Mouse (Mus musculus) lung, adult 2 months (tissue): Measurements from ENCODE around the gene Tmprss5. TPM values are rescaled to one million over a fixed set of nuclear protein-coding genes. Genes with fewer than 3 reads are reported as not detected.

Source experiments
- DNase-seq: peaks from one replicate; pipeline ENCODE4 v3.0.0; 2022
- H3K4me1 ChIP-seq: fragments of 200-500 bp; 2 replicates; pipeline ENCODE4 v1.6.1; 2011; ENCODE audit warnings: low read length; ENCODE audit not compliant: control insufficient read depth, insufficient read depth
- H3K4me3 ChIP-seq: fragments of 200-500 bp; replicated peaks from 2 replicates; pipeline ENCODE3; 2011; ENCODE audit warnings: low read depth, mild to moderate bottlenecking, control low read depth, low read length; ENCODE audit errors: extremely low read depth
- CTCF ChIP-seq: fragments of 200-500 bp; IDR thresholded peaks from 2 replicates; pipeline ENCODE4 v1.5.1; 2011; ENCODE audit warnings: mild to moderate bottlenecking, low read length, control low read depth; ENCODE audit not compliant: insufficient read depth
- POLR2A ChIP-seq: fragments of 200-500 bp; IDR thresholded peaks from 2 replicates; pipeline ENCODE4 v1.6.1; 2011; ENCODE audit warnings: low read depth, mild to moderate bottlenecking, control low read depth, low read length, borderline replicate concordance; ENCODE audit errors: extremely low read depth
- WGBS: fragments of 180-500 bp; shearing (Covaris S2); methylation state at CpG from one replicate; pipeline ENCODE4 v1.1.7; 2018; 5-methylcytosine and 5-hydroxymethylcytosine counted together
- polyA plus RNA-seq: library from polyadenylated mRNA; depleted of rRNA; stranded (reverse); fragments of >200 nt; gene quantifications from 2 replicates; pipeline ENCODE4 v1.2.3, GENCODE M21; 2012

The Tmprss5 gene
- polyA plus RNA-seq, 1 experiment, result 1.6 TPM

- no peaks in the 10 kb centered on the region for H3K4me1 ChIP-seq
- TF ChIP-seq CTCF (no peak), POLR2A (no peak)
- H3K4me3 ChIP-seq, result no peak overlapping the region
- WGBS, result 26% methylated on average over 1 of the region's 1 CpGs
- DNase-seq, result no peak
These were observed 21.3 kb downstream of the Tmprss5 start for GRCm38 (mm10) chr9:49102328-49102727.

DNA sequence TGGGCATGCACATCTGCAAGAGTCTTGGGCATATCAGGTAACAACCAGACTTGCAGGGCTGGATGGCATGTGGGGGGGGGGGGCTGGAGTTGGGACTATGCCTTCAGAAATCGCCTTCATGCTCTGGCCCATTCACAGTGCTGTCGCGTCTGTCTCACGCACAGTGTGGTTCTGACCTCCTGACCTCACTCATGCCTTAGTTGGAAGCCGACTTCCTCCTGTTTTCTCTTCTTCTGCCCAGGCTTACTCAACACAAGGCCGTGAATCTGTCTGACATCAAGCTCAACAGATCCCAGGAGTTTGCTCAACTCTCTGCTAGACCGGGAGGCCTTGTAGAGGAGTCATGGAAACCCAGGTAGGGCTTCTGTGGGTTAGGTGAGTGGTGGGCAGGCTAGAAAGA is 28.0 kb downstream of the Tmprss5 start:
- Histone ChIP-seq H3K4me1 (no peaks in the 10 kb centered on the region), H3K4me3 (no peak overlapping the region)
- no peak for DNase-seq
- 47% methylated on average over 7 of the region's 7 CpGs for WGBS
- TF ChIP-seq POLR2A (no peak), CTCF (no peak)

GRCm38 (mm10) chr9:49110476-49111220 is 29.6 kb downstream of the Tmprss5 start:
- DNase-seq, result no peak
- WGBS, result 63% methylated on average over 6 of the region's 6 CpGs
- no peak overlapping the region for H3K4me3 ChIP-seq
- no peaks in the 10 kb centered on the region for H3K4me1 ChIP-seq
- TF ChIP-seq CTCF, result no peak
- TF ChIP-seq POLR2A, result no peak

- Histone ChIP-seq H3K4me3 (no peak overlapping the region), H3K4me1 (no peaks in the 10 kb centered on the region)
- DNase-seq, result no peak
- TF ChIP-seq CTCF, result no peak
- TF ChIP-seq POLR2A, result no peak
- WGBS, result 45% methylated on average over 5 of the region's 5 CpGs
These were observed 30.2 kb downstream of the Tmprss5 start for GRCm38 (mm10) chr9:49111296-49111695.

- no peak for DNase-seq
- Histone ChIP-seq H3K4me1 (no peaks in the 10 kb centered on the region), H3K4me3 (no peak overlapping the region)
- TF ChIP-seq CTCF (no peak), POLR2A (no peak)
- WGBS, result 41% methylated on average over 3 of the region's 3 CpGs
These were observed 37.3 kb downstream of the Tmprss5 start for GRCm38 (mm10) chr9:49118271-49118825.

- WGBS, result 83% methylated on average over 4 of the region's 4 CpGs
- H3K4me1 ChIP-seq, result no peaks in the 10 kb centered on the region
- H3K4me3 ChIP-seq, result no peak overlapping the region
- TF ChIP-seq POLR2A (no peak), CTCF (no peak)
- no peak for DNase-seq
These were observed 38.7 kb downstream of the Tmprss5 start for GRCm38 (mm10) chr9:49119759-49120158.

DNA sequence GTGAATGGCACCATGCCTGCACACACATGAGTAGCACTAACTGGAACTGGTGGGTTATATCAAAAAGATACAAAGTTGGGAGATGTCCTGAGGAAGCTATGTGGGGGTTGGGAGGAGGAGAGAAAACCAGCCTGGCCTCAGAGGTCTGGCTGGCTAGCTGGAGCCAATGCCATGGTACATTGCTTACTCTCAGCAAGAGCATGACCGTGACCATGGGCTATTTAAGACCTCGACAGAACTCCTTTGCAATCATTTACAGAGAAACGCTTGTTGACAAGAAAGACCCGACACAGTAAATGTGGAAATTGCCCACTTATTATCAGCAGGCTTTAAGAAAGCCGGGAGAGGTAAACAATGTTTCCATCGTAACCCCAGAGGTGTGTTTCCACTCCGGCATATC is 44.6 kb downstream of the Tmprss5 start:
- TF ChIP-seq POLR2A, result no peak
- no peak for TF ChIP-seq CTCF
- H3K4me3 ChIP-seq, result no peak overlapping the region
- 74% methylated on average over 7 of the region's 7 CpGs for WGBS
- no peaks in the 10 kb centered on the region for H3K4me1 ChIP-seq
- DNase-seq, result no peak

GRCm38 (mm10) chr9:49130514-49131010 is 49.5 kb downstream of the Tmprss5 start:
- 39% methylated on average over 5 of the region's 5 CpGs for WGBS
- H3K4me3 ChIP-seq, result no peak overlapping the region
- H3K4me1 ChIP-seq, result no peaks in the 10 kb centered on the region
- TF ChIP-seq POLR2A, result no peak
- TF ChIP-seq CTCF, result no peak
- no peak for DNase-seq

DNA sequence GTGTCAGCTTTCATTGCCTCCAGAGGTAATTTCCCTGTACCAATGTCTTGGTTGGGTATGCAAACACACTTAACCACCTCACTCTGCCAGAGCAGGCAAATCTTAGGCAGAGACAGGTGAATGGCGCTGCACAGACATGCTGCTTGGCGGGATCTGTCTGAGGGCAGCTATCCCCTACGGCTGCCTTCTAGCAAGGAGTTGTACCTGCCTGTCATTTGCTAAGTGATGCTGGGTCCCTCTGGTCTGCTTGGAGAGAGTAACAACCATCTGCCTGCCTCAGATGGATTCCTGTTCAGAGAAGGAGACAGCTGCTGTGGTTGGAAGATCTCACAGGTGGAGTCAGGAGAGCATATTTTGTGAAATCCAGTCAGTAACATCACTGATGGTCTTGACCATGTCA is 62.8 kb downstream of the Tmprss5 start:
- Histone ChIP-seq H3K4me1 (no peaks in the 10 kb centered on the region), H3K4me3 (no peak overlapping the region)
- no peak for DNase-seq
- 70% methylated on average over 3 of the region's 3 CpGs for WGBS
- TF ChIP-seq CTCF (no peak), POLR2A (no peak)

- Histone ChIP-seq H3K4me1 (no peaks in the 10 kb centered on the region), H3K4me3 (no peak overlapping the region)
- no peak for TF ChIP-seq POLR2A
- TF ChIP-seq CTCF, result no peak
- DNase-seq, result no peak
- WGBS, result 62% methylated on average over 8 of the region's 8 CpGs
These were observed 64.7 kb downstream of the Tmprss5 start for GRCm38 (mm10) chr9:49145776-49146175.
